Mouse (Mus musculus): ENCODE results near the gene Mbnl1. TPM values are rescaled to one million over a fixed set of nuclear protein-coding genes. Genes with fewer than 3 reads are reported as not detected.
"Not testable (repeated sequence)": the region's sequence is repeated elsewhere in the genome, so short reads cannot be mapped to it uniquely, and the experiment has no call there.

The Mbnl1 gene
- total RNA-seq, 2 experiments from 2014 or later: 125 to 154 TPM

- intact Hi-C loops (cut with DNase I): no loop called here
- DNase-seq (ENCODE audit: low spot score in 2 of 2): no peak
Observed at GRCm38 (mm10) chr3:60485987-60486712, 13.5 kb downstream of the Mbnl1 start.

GRCm38 (mm10) chr3:60486713-60487170 is 14.1 kb downstream of the Mbnl1 start:
- no peak for DNase-seq (ENCODE audit: low spot score in 2 of 2)
- intact Hi-C loops (cut with DNase I): no loop called here

GRCm38 (mm10) chr3:60489509-60489908 is 16.9 kb downstream of the Mbnl1 start:
- intact Hi-C loops (cut with DNase I): no loop called here
- DNase-seq (ENCODE audit: low spot score in 2 of 2): no peak

- intact Hi-C loops (cut with DNase I); DNase-seq (ENCODE audit: low spot score in 2 of 2): not testable (repeated sequence)
Observed at GRCm38 (mm10) chr3:60494774-60495535, 22.3 kb downstream of the Mbnl1 start.

GRCm38 (mm10) chr3:60496197-60496596 is 23.6 kb downstream of the Mbnl1 start:
- intact Hi-C loops (cut with DNase I): no loop called here
- DNase-seq (ENCODE audit: low spot score in 2 of 2): no peak

- intact Hi-C loops (cut with DNase I): no loop called here
- DNase-seq (ENCODE audit: low spot score in 2 of 2): no peak
Observed at GRCm38 (mm10) chr3:60498151-60498550, 25.5 kb downstream of the Mbnl1 start.

GRCm38 (mm10) chr3:60498646-60499045 is 26.0 kb downstream of the Mbnl1 start:
- no peak for DNase-seq (ENCODE audit: low spot score in 2 of 2)
- intact Hi-C loops (cut with DNase I): no loop called here

- DNase-seq (ENCODE audit: low spot score in 2 of 2): no peak
- intact Hi-C loops (cut with DNase I): no loop called here
Observed at GRCm38 (mm10) chr3:60499157-60499578, 26.5 kb downstream of the Mbnl1 start.

GRCm38 (mm10) chr3:60499718-60500450 is 27.3 kb downstream of the Mbnl1 start:
- DNase-seq (ENCODE audit: low spot score in 2 of 2): no peak
- intact Hi-C loops (cut with DNase I): loop anchor here (5.0 kb wide), 3 partner anchors 33 to 112 kb away; no protein-coding TSS in a partner anchor

- intact Hi-C loops (cut with DNase I): loop anchor here (5.0 kb wide), 3 partner anchors 34 to 111 kb away; no protein-coding TSS in a partner anchor
- peak; percentile 79 to 86 for DNase-seq (ENCODE audit: low spot score in 2 of 2)
Observed at GRCm38 (mm10) chr3:60500571-60501527, 28.2 kb downstream of the Mbnl1 start.

- intact Hi-C loops (cut with DNase I): loop anchor here (5.0 kb wide), 3 partner anchors 34 to 111 kb away; no protein-coding TSS in a partner anchor
- no peak for DNase-seq (ENCODE audit: low spot score in 2 of 2)
Observed at GRCm38 (mm10) chr3:60501561-60502151, 29.0 kb downstream of the Mbnl1 start.

GRCm38 (mm10) chr3:60502155-60502987 is 29.7 kb downstream of the Mbnl1 start:
- DNase-seq (ENCODE audit: low spot score in 2 of 2): no peak
- intact Hi-C loops (cut with DNase I): loop anchor here (5.0 kb wide), 3 partner anchors 35 to 110 kb away; no protein-coding TSS in a partner anchor

GRCm38 (mm10) chr3:60503196-60503595 is 30.6 kb downstream of the Mbnl1 start:
- DNase-seq (ENCODE audit: low spot score in 2 of 2): peak in 1 of 2 experiments; percentile 25
- intact Hi-C loops (cut with DNase I): loop anchor here (5.0 kb wide), 3 partner anchors 36 to 109 kb away; no protein-coding TSS in a partner anchor

GRCm38 (mm10) chr3:60504775-60505430 is 32.3 kb downstream of the Mbnl1 start:
- intact Hi-C loops (cut with DNase I): loop anchor here (5.0 kb wide), 3 partner anchors 38 to 107 kb away; no protein-coding TSS in a partner anchor
- DNase-seq (ENCODE audit: low spot score in 2 of 2): no peak

- DNase-seq (ENCODE audit: low spot score in 2 of 2): no peak
- intact Hi-C loops (cut with DNase I): no loop called here
Observed at GRCm38 (mm10) chr3:60506821-60507220, 34.2 kb downstream of the Mbnl1 start.

- DNase-seq (ENCODE audit: low spot score in 2 of 2): no peak
- intact Hi-C loops (cut with DNase I): no loop called here
Observed at GRCm38 (mm10) chr3:60507496-60507895, 34.9 kb downstream of the Mbnl1 start.

GRCm38 (mm10) chr3:60507979-60508378 is 35.3 kb downstream of the Mbnl1 start:
- intact Hi-C loops (cut with DNase I): no loop called here

More at GRCm38 (mm10) chr3:60507979-60508378, 35.3 kb downstream of the Mbnl1 start:
- DNase-seq (ENCODE audit: low spot score in 2 of 2): no peak

Measured in left cerebral cortex, postnatal 36 days (tissue).